Mouse (Mus musculus) intestine, embryonic 14.5 days (tissue): Measurements from ENCODE around the gene Fat4. TPM values are rescaled to one million over a fixed set of nuclear protein-coding genes. Genes with fewer than 3 reads are reported as not detected.
A peak's percentile ranks its signal among the peaks of the same experiment; 100 is the strongest.

Experiments
- ATAC-seq: fragments of 200-750 bp; cut with Nextera tagmentation; replicated peaks from 2 replicates; pipeline ENCODE4 v1.8.0; 2017; ENCODE audit warnings: low read depth, moderate number of reproducible peaks, moderate TSS enrichment, moderate library complexity; ENCODE audit not compliant: low FRiP score, low TSS enrichment
- DNase-seq: peaks from one replicate; pipeline ENCODE4 v3.0.0-alpha.2; 2018; ENCODE audit warnings: low spot score
- H3K27ac ChIP-seq: fragments of 300-500 bp; sonication (generic); 2 replicates; pipeline ENCODE4 v1.5.1; 2014; ENCODE audit warnings: low read depth, mild to moderate bottlenecking, control low read depth
- H3K27me3 ChIP-seq: fragments of 300-500 bp; sonication (generic); replicated peaks from 2 replicates; pipeline ENCODE4 v1.6.1; 2014; ENCODE audit warnings: low read length, control low read depth; ENCODE audit not compliant: control insufficient read depth, insufficient read depth
- H3K36me3 ChIP-seq: fragments of 300-500 bp; sonication (generic); 2 replicates; pipeline ENCODE4 v1.6.1; 2014; ENCODE audit warnings: low read length, control low read depth; ENCODE audit not compliant: control insufficient read depth, insufficient read depth
- H3K4me1 ChIP-seq: fragments of 300-500 bp; sonication (generic); replicated peaks from 2 replicates; pipeline ENCODE4 v1.6.1; 2014; ENCODE audit warnings: low read length, control low read depth, mixed read lengths; ENCODE audit not compliant: control insufficient read depth, insufficient read depth
- H3K4me2 ChIP-seq: fragments of 300-500 bp; sonication (generic); 2 replicates; pipeline ENCODE4 v1.6.1; 2014; ENCODE audit warnings: low read length
- H3K4me3 ChIP-seq: fragments of 300-500 bp; sonication (generic); 2 replicates; pipeline ENCODE4 v1.5.1; 2014; ENCODE audit warnings: low read depth, low read length, control low read depth, mixed read lengths
- H3K9ac ChIP-seq: fragments of 300-500 bp; sonication (generic); 2 replicates; pipeline ENCODE4 v1.6.1; 2014; ENCODE audit warnings: mild to moderate bottlenecking, low read length
- H3K9me3 ChIP-seq: fragments of 300-500 bp; sonication (generic); 2 replicates; pipeline ENCODE4 v1.6.1; 2016; ENCODE audit warnings: low read length, control low read depth; ENCODE audit not compliant: control insufficient read depth
- WGBS: fragments of 180-500 bp; shearing (Covaris S2); extraction: QIAGEN DNeasy Blood & Tissue Kit; methylation state at CpG from one replicate; pipeline ENCODE4 v1.1.7; 2014; 5-methylcytosine and 5-hydroxymethylcytosine counted together
- polyA plus RNA-seq: library from polyadenylated mRNA; unstranded; fragments of >200 nt; fragmentation: Nextera tagmentation; extraction: Ambion mirVana; gene quantifications from 2 replicates; pipeline ENCODE4 v1.2.1, GENCODE M21; 2014

Gene Fat4
- polyA plus RNA-seq, 1 experiment from 2014 or later, result 11.1 TPM

- ATAC-seq, result peak; percentile 14; the same call in 1 of the 2 replicates
- under 1% methylated on average over 57 of the region's 60 CpGs for whole genome bisulfite sequencing
Observed at GRCm38 (mm10) chr3:38886061-38886821, 499 bp upstream of the Fat4 start.

GRCm38 (mm10) chr3:38887381-38887991 is 746 bp downstream of the Fat4 start:
- Histone ChIP-seq H3K4me1 (peaks cover 7% of the 10 kb centered on the region), H3K27ac (no peak overlapping the region), H3K4me3 (peak overlapping the region; percentile 86), H3K27me3 (0 out of 2 replicates have a peak, but pooled peaks cover 5% of the 10 kb centered on the region), H3K36me3 (peaks cover 24% of the 10 kb centered on the region; the same call in 1 of the 2 replicates), H3K9ac (peak overlapping the region; percentile 74), H3K9me3 (no peaks in the 10 kb centered on the region), H3K4me2 (peak overlapping the region; percentile 75)
- 1% methylated on average over 47 of the region's 47 CpGs for WGBS
- ATAC-seq (no peak; the same call in 1 of the 2 replicates), DNase-seq (peak; percentile 73)

More at GRCm38 (mm10) chr3:38886061-38886821, 499 bp upstream of the Fat4 start:
- peak; percentile 78 for DNase-seq
- peak overlapping the region; percentile 75 for H3K4me2 ChIP-seq
- peak overlapping the region; percentile 86 for H3K4me3 ChIP-seq
- H3K27me3 ChIP-seq, result 0 out of 2 replicates have a peak, but pooled peaks cover 5% of the 10 kb centered on the region
- H3K9me3 ChIP-seq, result no peaks in the 10 kb centered on the region
- H3K4me1 ChIP-seq, result peaks cover 7% of the 10 kb centered on the region; the same call in 1 of the 2 replicates
- H3K36me3 ChIP-seq, result peaks cover 22% of the 10 kb centered on the region; the same call in 1 of the 2 replicates
- H3K9ac ChIP-seq, result peak overlapping the region; percentile 74
- H3K27ac ChIP-seq, result peak overlapping the region; percentile 79

GRCm38 (mm10) chr3:38888111-38888510 is 1.4 kb downstream of the Fat4 start:
- Histone ChIP-seq H3K27me3 (0 out of 2 replicates have a peak, but pooled peaks cover 5% of the 10 kb centered on the region), H3K27ac (no peak overlapping the region), H3K9ac (peak overlapping the region; percentile 74), H3K4me1 (peaks cover 11% of the 10 kb centered on the region), H3K4me3 (peak overlapping the region; percentile 86), H3K4me2 (peak overlapping the region; percentile 75), H3K36me3 (peaks cover 24% of the 10 kb centered on the region; the same call in 1 of the 2 replicates), H3K9me3 (no peaks in the 10 kb centered on the region)
- no peak for ATAC-seq
- DNase-seq, result peak; percentile 83
- 10% methylated on average over 24 of the region's 24 CpGs for whole genome bisulfite sequencing

GRCm38 (mm10) chr3:38892791-38893224 is 6.1 kb downstream of the Fat4 start:
- ATAC-seq, result no peak
- DNase-seq, result no peak
- 26% methylated on average over 6 of the region's 6 CpGs for WGBS
- Histone ChIP-seq H3K9ac (peak overlapping the region; percentile 27; the same call in 1 of the 2 replicates), H3K4me1 (peaks cover 18% of the 10 kb centered on the region), H3K27me3 (no peaks in the 10 kb centered on the region), H3K4me3 (peak overlapping the region; percentile 39), H3K4me2 (peak overlapping the region; percentile 57), H3K27ac (no peak overlapping the region), H3K36me3 (peaks cover 24% of the 10 kb centered on the region; the same call in 1 of the 2 replicates), H3K9me3 (no peaks in the 10 kb centered on the region)

GRCm38 (mm10) chr3:38900839-38901238 is 14.1 kb downstream of the Fat4 start:
- ATAC-seq (no peak), DNase-seq (no peak)
- H3K4me3 ChIP-seq, result no peak overlapping the region
- H3K27me3 ChIP-seq, result no peaks in the 10 kb centered on the region
- no peak overlapping the region for H3K4me2 ChIP-seq
- no peak overlapping the region for H3K27ac ChIP-seq
- H3K9ac ChIP-seq, result no peak overlapping the region
- no peaks in the 10 kb centered on the region for H3K9me3 ChIP-seq
- H3K36me3 ChIP-seq, result no peaks in the 10 kb centered on the region; the same call in 1 of the 2 replicates
- no peaks in the 10 kb centered on the region for H3K4me1 ChIP-seq
- 41% methylated on average over 1 of the region's 1 CpGs for WGBS

GRCm38 (mm10) chr3:38906832-38907231 is 20.1 kb downstream of the Fat4 start:
- H3K4me1 ChIP-seq, result peaks cover 7% of the 10 kb centered on the region

GRCm38 (mm10) chr3:38907676-38908425 is 21.1 kb downstream of the Fat4 start:
- no peak overlapping the region for H3K4me3 ChIP-seq
- H3K9ac ChIP-seq, result no peak overlapping the region
- DNase-seq (no peak), ATAC-seq (no peak)
- no peaks in the 10 kb centered on the region for H3K27me3 ChIP-seq
- 35% methylated on average over 14 of the region's 14 CpGs for WGBS
- 0 out of 2 replicates have a peak overlapping the region, but pooled peaks have one; percentile 3 for H3K4me2 ChIP-seq
- H3K9me3 ChIP-seq, result no peaks in the 10 kb centered on the region
- H3K36me3 ChIP-seq, result no peaks in the 10 kb centered on the region
- H3K27ac ChIP-seq, result no peak overlapping the region
- H3K4me1 ChIP-seq, result peaks cover 7% of the 10 kb centered on the region

More at GRCm38 (mm10) chr3:38906832-38907231, 20.1 kb downstream of the Fat4 start:
- Histone ChIP-seq H3K9ac (no peak overlapping the region), H3K36me3 (no peaks in the 10 kb centered on the region), H3K27me3 (no peaks in the 10 kb centered on the region), H3K4me2 (no peak overlapping the region), H3K27ac (no peak overlapping the region), H3K4me3 (no peak overlapping the region), H3K9me3 (no peaks in the 10 kb centered on the region)
- ATAC-seq (no peak), DNase-seq (no peak)
- WGBS, result 63% methylated on average over 3 of the region's 3 CpGs
